Mouse (Mus musculus) urinary bladder, postnatal 0 days (tissue): ENCODE data around the gene Fmo4. TPM values are rescaled to one million over a fixed set of nuclear protein-coding genes. Genes with fewer than 3 reads are reported as not detected.

ENCODE experiments used
- polyA plus RNA-seq: library from polyadenylated mRNA; unstranded; fragments of >200 nt; fragmentation: Nextera tagmentation; extraction: Ambion mirVana; gene quantifications from 2 replicates; pipeline ENCODE4 v1.2.1, GENCODE M21; 2015

Gene Fmo4
- 0.33 and 0.45 TPM in 2 replicates for polyA plus RNA-seq

DNA sequence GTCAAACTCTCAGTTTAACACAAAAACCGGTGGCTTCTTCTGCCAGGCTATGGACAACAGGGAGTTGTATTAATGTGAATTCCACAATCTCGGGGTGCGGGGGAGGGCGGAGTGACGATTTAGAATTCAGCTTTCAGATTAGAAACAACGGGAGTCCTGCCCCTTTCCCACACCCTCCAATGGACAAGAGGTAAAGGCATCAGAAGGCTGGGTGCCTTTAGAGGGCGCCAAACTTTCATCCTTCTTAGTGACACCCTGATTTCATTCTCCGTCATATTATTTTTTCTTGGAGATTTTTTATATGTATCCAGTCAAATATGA is at the start of gene Fmo4:
Gene Fmo4, minus strand, starts transcription at position 137 of the 321 bp plus-strand sequence.

Other genes starting within 250 kb of the Fmo4 start
- 34.2 and 40.1 TPM in 2 replicates for gene Vamp4, start 243.5 kb downstream of the Fmo4 start, polyA plus RNA-seq
- gene Myoc, start 174.8 kb downstream of the Fmo4 start, polyA plus RNA-seq: 0.26 and 0.29 TPM in 2 replicates
- not detected in 2 replicates for gene Myocos, start 155.8 kb downstream of the Fmo4 start, polyA plus RNA-seq
- gene Prrc2c, start 73.4 kb downstream of the Fmo4 start, polyA plus RNA-seq: 63.8 and 74.3 TPM in 2 replicates
- gene Fmo1, start 52.6 kb upstream of the Fmo4 start, polyA plus RNA-seq: 19.1 and 24.1 TPM in 2 replicates
- 22.6 and 24.5 TPM in 2 replicates for gene Fmo2, start 84.8 kb upstream of the Fmo4 start, polyA plus RNA-seq
- gene Fmo6, start 123.5 kb upstream of the Fmo4 start, polyA plus RNA-seq: 0.12 TPM in 1 of 2 replicates, not detected in the other
- 0.07 TPM in 2 replicates for gene Fmo3, start 170.6 kb upstream of the Fmo4 start, polyA plus RNA-seq